Mouse (Mus musculus) cerebellum, postnatal 25 days (tissue): Measurements from ENCODE around the gene Lmna.

Source experiments
- DNase-seq, 2 experiments: peaks; one replicate each; pipeline ENCODE4 v3.0.0; 2021; ENCODE audit warnings: mixed read lengths in 2 of 2

Gene Lmna

GRCm38 (mm10) chr3:88518411-88518810 lies 8.7 kb upstream of the Lmna start:
- DNase-seq, result no peak

- DNase-seq, result no peak
Measured at GRCm38 (mm10) chr3:88516407-88516806, 6.7 kb upstream of the Lmna start.

- DNase-seq, result no peak
Measured at GRCm38 (mm10) chr3:88515095-88515386, 5.3 kb upstream of the Lmna start.

- DNase-seq, result no peak
Measured at GRCm38 (mm10) chr3:88514231-88515094, 4.7 kb upstream of the Lmna start.

GRCm38 (mm10) chr3:88513546-88514115 lies 3.9 kb upstream of the Lmna start:
- no peak for DNase-seq

- no peak for DNase-seq
Measured at GRCm38 (mm10) chr3:88512896-88513545, 3.3 kb upstream of the Lmna start.

GRCm38 (mm10) chr3:88512141-88512895 lies 2.6 kb upstream of the Lmna start:
- DNase-seq, result no peak

GRCm38 (mm10) chr3:88511559-88511958 lies 1.8 kb upstream of the Lmna start:
- no peak for DNase-seq

GRCm38 (mm10) chr3:88510421-88511289 lies 899 bp upstream of the Lmna start:
- DNase-seq, result no peak

- no peak for DNase-seq
Measured at GRCm38 (mm10) chr3:88509250-88509649, 506 bp downstream of the Lmna start.

GRCm38 (mm10) chr3:88505765-88506164 lies 4.0 kb downstream of the Lmna start:
- DNase-seq, result no peak

GRCm38 (mm10) chr3:88505081-88505480 lies 4.7 kb downstream of the Lmna start:
- no peak for DNase-seq

GRCm38 (mm10) chr3:88503881-88504746 lies 5.6 kb downstream of the Lmna start:
- no peak for DNase-seq

GRCm38 (mm10) chr3:88503505-88503863 lies 6.3 kb downstream of the Lmna start:
- no peak for DNase-seq

GRCm38 (mm10) chr3:88502641-88503504 lies 6.9 kb downstream of the Lmna start:
- peak; percentile 95 for DNase-seq

GRCm38 (mm10) chr3:88502031-88502571 lies 7.7 kb downstream of the Lmna start:
- DNase-seq, result peak in 1 of 2 experiments; percentile 54

- DNase-seq, result no peak
Measured at GRCm38 (mm10) chr3:88501366-88502030, 8.3 kb downstream of the Lmna start.

GRCm38 (mm10) chr3:88500655-88501365 lies 8.9 kb downstream of the Lmna start:
- DNase-seq, result no peak

GRCm38 (mm10) chr3:88500087-88500486 lies 9.7 kb downstream of the Lmna start:
- no peak for DNase-seq
